Mouse (Mus musculus): ENCODE data around the gene Ugt1a6a. TPM values are rescaled to one million over a fixed set of nuclear protein-coding genes. Genes with fewer than 3 reads are reported as not detected.
"Not testable (repeated sequence)": the region's sequence is repeated elsewhere in the genome, so short reads cannot be mapped to it uniquely, and the experiment has no call there.

Gene Ugt1a6a
- total RNA-seq, 1 experiment, result not detected

GRCm38 (mm10) chr1:88136646-88137045, 2.0 kb downstream of the Ugt1a6a start:
- no peak for TF ChIP-seq ZC3H11A (IDR thresholded peaks at IDR 0.05; ENCODE audit: borderline replicate concordance, low read depth, low read length)
- no peak for TF ChIP-seq HCFC1 (IDR thresholded peaks at IDR 0.05; ENCODE audit: borderline replicate concordance, insufficient read depth, low read length)
- TF ChIP-seq CHD2 (IDR thresholded peaks at IDR 0.05; ENCODE audit: low read depth, low read length), result no peak
- no peak for TF ChIP-seq ZNF384 (IDR thresholded peaks at IDR 0.05; ENCODE audit: low read depth, low read length)
- no peak for TF ChIP-seq MAFK (IDR thresholded peaks at IDR 0.05; ENCODE audit: insufficient read depth, low read depth, low read length)
- Histone ChIP-seq H3K4me1 (ENCODE audit: control insufficient read depth in 2 of 2, insufficient read depth in 2 of 2, low read length in 2 of 2, poor library complexity in 1 of 2) (0 out of 4 replicates have a peak, but pooled peaks cover 0 to 2% of the 10 kb centered on the region in 2 experiments), H3K36me3 (ENCODE audit: control insufficient read depth, insufficient read depth, low read length, poor library complexity, severe bottlenecking) (no peaks in the 10 kb centered on the region), H3K27ac (ENCODE audit: insufficient read depth, low read depth, low read length, poor library complexity, severe bottlenecking) (no peak overlapping the region), H3K9me3 (ENCODE audit: control insufficient read depth, insufficient read depth, low read depth, low read length) (no peaks in the 10 kb centered on the region), H3K9ac (ENCODE audit: insufficient read depth, low read depth, low read length, poor library complexity, severe bottlenecking) (no peak overlapping the region), H3K4me3 (ENCODE audit: insufficient read depth in 1 of 2, low read depth in 1 of 2, low read length in 2 of 2, poor library complexity in 1 of 2, severe bottlenecking in 1 of 2) (no peak overlapping the region)
- in situ Hi-C loops (cut with MboI; ENCODE audit: low sequenced_read_pairs in 2 of 2, unreplicated experiment in 2 of 2), result no loop called here
- DNase-seq (ENCODE audit: low read depth, low spot score), result no peak

GRCm38 (mm10) chr1:88137264-88137663, 2.7 kb downstream of the Ugt1a6a start:
- in situ Hi-C loops (cut with MboI; ENCODE audit: low sequenced_read_pairs in 2 of 2, unreplicated experiment in 2 of 2), result no loop called here

DNA sequence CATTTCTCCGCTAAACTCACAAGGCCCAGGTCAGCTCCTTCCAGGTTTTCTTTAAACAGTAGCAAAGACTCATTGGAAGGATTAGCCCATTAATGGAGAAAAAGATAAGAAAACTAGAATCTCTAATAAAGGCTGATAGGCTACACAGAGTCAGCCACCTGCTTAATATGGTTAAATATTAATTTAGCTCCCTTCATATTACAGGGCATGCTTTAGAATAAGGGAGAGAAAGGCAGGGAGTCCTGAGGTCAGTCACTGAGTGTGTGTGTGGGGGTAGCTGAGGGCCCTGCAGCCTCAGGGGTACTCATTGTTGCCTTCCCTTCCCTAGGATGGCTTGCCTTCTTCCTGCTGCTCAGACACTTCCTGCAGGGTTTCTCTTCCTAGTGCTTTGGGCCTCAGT, 3.5 kb downstream of the Ugt1a6a start:
- H3K4me1 ChIP-seq (ENCODE audit: control insufficient read depth in 2 of 2, insufficient read depth in 2 of 2, low read length in 2 of 2, poor library complexity in 1 of 2), result 0 out of 4 replicates have a peak, but pooled peaks cover 0 to 2% of the 10 kb centered on the region in 2 experiments
- H3K9ac ChIP-seq (ENCODE audit: insufficient read depth, low read depth, low read length, poor library complexity, severe bottlenecking), result no peak overlapping the region
- no peak for TF ChIP-seq ZNF384 (IDR thresholded peaks at IDR 0.05; ENCODE audit: low read depth, low read length)
- TF ChIP-seq HCFC1 (IDR thresholded peaks at IDR 0.05; ENCODE audit: borderline replicate concordance, insufficient read depth, low read length), result no peak
- TF ChIP-seq MAFK (IDR thresholded peaks at IDR 0.05; ENCODE audit: insufficient read depth, low read depth, low read length), result no peak
- no peak for TF ChIP-seq ZC3H11A (IDR thresholded peaks at IDR 0.05; ENCODE audit: borderline replicate concordance, low read depth, low read length)
- no peak for TF ChIP-seq CHD2 (IDR thresholded peaks at IDR 0.05; ENCODE audit: low read depth, low read length)
- H3K27ac ChIP-seq (ENCODE audit: insufficient read depth, low read depth, low read length, poor library complexity, severe bottlenecking), result no peak overlapping the region
- no peaks in the 10 kb centered on the region for H3K36me3 ChIP-seq (ENCODE audit: control insufficient read depth, insufficient read depth, low read length, poor library complexity, severe bottlenecking)
- H3K4me3 ChIP-seq (ENCODE audit: insufficient read depth in 1 of 2, low read depth in 1 of 2, low read length in 2 of 2, poor library complexity in 1 of 2, severe bottlenecking in 1 of 2), result no peak overlapping the region
- in situ Hi-C loops (cut with MboI; ENCODE audit: low sequenced_read_pairs in 2 of 2, unreplicated experiment in 2 of 2), result no loop called here
- no peaks in the 10 kb centered on the region for H3K9me3 ChIP-seq (ENCODE audit: control insufficient read depth, insufficient read depth, low read depth, low read length)
- DNase-seq (ENCODE audit: low read depth, low spot score), result no peak

More at GRCm38 (mm10) chr1:88137264-88137663, 2.7 kb downstream of the Ugt1a6a start:
- Histone ChIP-seq H3K27ac (ENCODE audit: insufficient read depth, low read depth, low read length, poor library complexity, severe bottlenecking) (no peak overlapping the region), H3K4me3 (ENCODE audit: insufficient read depth in 1 of 2, low read depth in 1 of 2, low read length in 2 of 2, poor library complexity in 1 of 2, severe bottlenecking in 1 of 2) (no peak overlapping the region), H3K9me3 (ENCODE audit: control insufficient read depth, insufficient read depth, low read depth, low read length) (no peaks in the 10 kb centered on the region), H3K4me1 (ENCODE audit: control insufficient read depth in 2 of 2, insufficient read depth in 2 of 2, low read length in 2 of 2, poor library complexity in 1 of 2) (0 out of 4 replicates have a peak, but pooled peaks cover 0 to 2% of the 10 kb centered on the region in 2 experiments), H3K9ac (ENCODE audit: insufficient read depth, low read depth, low read length, poor library complexity, severe bottlenecking) (no peak overlapping the region), H3K36me3 (ENCODE audit: control insufficient read depth, insufficient read depth, low read length, poor library complexity, severe bottlenecking) (no peaks in the 10 kb centered on the region)
- TF ChIP-seq ZC3H11A (IDR thresholded peaks at IDR 0.05; ENCODE audit: borderline replicate concordance, low read depth, low read length) (no peak), ZNF384 (IDR thresholded peaks at IDR 0.05; ENCODE audit: low read depth, low read length) (no peak), MAFK (IDR thresholded peaks at IDR 0.05; ENCODE audit: insufficient read depth, low read depth, low read length) (no peak), HCFC1 (IDR thresholded peaks at IDR 0.05; ENCODE audit: borderline replicate concordance, insufficient read depth, low read length) (no peak), CHD2 (IDR thresholded peaks at IDR 0.05; ENCODE audit: low read depth, low read length) (no peak)
- no peak for DNase-seq (ENCODE audit: low read depth, low spot score)

DNA sequence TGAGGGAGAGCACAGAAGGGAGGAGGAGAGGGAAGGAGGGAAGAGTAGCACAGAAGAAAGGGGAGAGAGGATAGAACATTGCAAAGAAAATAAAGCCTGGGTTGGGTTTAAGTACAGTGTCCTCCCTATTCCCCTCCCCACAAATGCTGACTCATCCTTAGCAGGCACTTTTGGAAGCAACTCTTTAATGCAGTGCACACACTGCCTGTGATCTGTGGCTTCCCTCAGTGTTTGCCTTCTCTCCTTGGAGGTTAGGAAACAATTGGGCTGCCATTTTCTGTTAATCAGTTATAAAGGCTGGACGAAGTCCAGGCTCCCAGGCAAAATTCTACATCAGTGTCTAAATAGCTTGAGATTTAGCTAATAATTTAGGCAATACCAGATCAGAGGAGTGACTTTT, 5.9 kb downstream of the Ugt1a6a start:
- H3K4me1 ChIP-seq (ENCODE audit: control insufficient read depth in 2 of 2, insufficient read depth in 2 of 2, low read length in 2 of 2, poor library complexity in 1 of 2); H3K4me3 ChIP-seq (ENCODE audit: insufficient read depth in 1 of 2, low read depth in 1 of 2, low read length in 2 of 2, poor library complexity in 1 of 2, severe bottlenecking in 1 of 2); H3K36me3 ChIP-seq (ENCODE audit: control insufficient read depth, insufficient read depth, low read length, poor library complexity, severe bottlenecking); H3K9ac ChIP-seq (ENCODE audit: insufficient read depth, low read depth, low read length, poor library complexity, severe bottlenecking); H3K27ac ChIP-seq (ENCODE audit: insufficient read depth, low read depth, low read length, poor library complexity, severe bottlenecking); DNase-seq (ENCODE audit: low read depth, low spot score); H3K9me3 ChIP-seq (ENCODE audit: control insufficient read depth, insufficient read depth, low read depth, low read length); in situ Hi-C loops (cut with MboI; ENCODE audit: low sequenced_read_pairs in 2 of 2, unreplicated experiment in 2 of 2): not testable (repeated sequence)
- TF ChIP-seq MAFK (IDR thresholded peaks at IDR 0.05; ENCODE audit: insufficient read depth, low read depth, low read length), result 0 out of 2 replicates have a peak, but pooled peaks have one; percentile 18

- in situ Hi-C loops (cut with MboI; ENCODE audit: low sequenced_read_pairs in 2 of 2, unreplicated experiment in 2 of 2); H3K27ac ChIP-seq (ENCODE audit: insufficient read depth, low read depth, low read length, poor library complexity, severe bottlenecking): not testable (repeated sequence)
Observed at GRCm38 (mm10) chr1:88143966-88144675, 9.5 kb downstream of the Ugt1a6a start.

DNA sequence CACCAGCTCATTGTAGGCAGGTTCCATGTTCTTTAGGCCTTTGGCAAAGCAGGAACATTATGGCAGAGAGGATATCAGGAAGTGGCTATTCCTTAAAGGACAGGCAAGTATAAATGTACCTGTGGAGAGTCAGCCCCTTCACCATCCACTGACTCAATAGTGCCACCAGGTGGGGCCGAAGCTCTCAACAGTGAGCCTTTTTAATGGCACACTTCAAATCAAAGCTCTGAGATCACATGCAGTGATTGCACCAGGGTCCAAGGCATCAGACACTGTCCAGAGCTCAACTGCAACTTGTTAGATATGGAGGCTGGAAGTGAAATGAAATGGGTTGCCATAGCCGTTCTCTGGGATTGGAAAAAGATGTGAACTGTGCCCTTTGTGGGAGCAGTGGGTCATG, 10.7 kb downstream of the Ugt1a6a start:
- in situ Hi-C loops (cut with MboI; ENCODE audit: low sequenced_read_pairs in 2 of 2, unreplicated experiment in 2 of 2); H3K4me1 ChIP-seq (ENCODE audit: control insufficient read depth in 2 of 2, insufficient read depth in 2 of 2, low read length in 2 of 2, poor library complexity in 1 of 2); H3K36me3 ChIP-seq (ENCODE audit: control insufficient read depth, insufficient read depth, low read length, poor library complexity, severe bottlenecking); H3K9me3 ChIP-seq (ENCODE audit: control insufficient read depth, insufficient read depth, low read depth, low read length); H3K4me3 ChIP-seq (ENCODE audit: insufficient read depth in 1 of 2, low read depth in 1 of 2, low read length in 2 of 2, poor library complexity in 1 of 2, severe bottlenecking in 1 of 2); H3K9ac ChIP-seq (ENCODE audit: insufficient read depth, low read depth, low read length, poor library complexity, severe bottlenecking); H3K27ac ChIP-seq (ENCODE audit: insufficient read depth, low read depth, low read length, poor library complexity, severe bottlenecking): not testable (repeated sequence)
- DNase-seq (ENCODE audit: low read depth, low spot score), result peak; percentile 29

More at GRCm38 (mm10) chr1:88143966-88144675, 9.5 kb downstream of the Ugt1a6a start:
- not testable (repeated sequence) for H3K4me1 ChIP-seq (ENCODE audit: control insufficient read depth in 2 of 2, insufficient read depth in 2 of 2, low read length in 2 of 2, poor library complexity in 1 of 2); H3K36me3 ChIP-seq (ENCODE audit: control insufficient read depth, insufficient read depth, low read length, poor library complexity, severe bottlenecking); DNase-seq (ENCODE audit: low read depth, low spot score); H3K9me3 ChIP-seq (ENCODE audit: control insufficient read depth, insufficient read depth, low read depth, low read length); H3K4me3 ChIP-seq (ENCODE audit: insufficient read depth in 1 of 2, low read depth in 1 of 2, low read length in 2 of 2, poor library complexity in 1 of 2, severe bottlenecking in 1 of 2); H3K9ac ChIP-seq (ENCODE audit: insufficient read depth, low read depth, low read length, poor library complexity, severe bottlenecking)

GRCm38 (mm10) chr1:88150133-88150532, 15.5 kb downstream of the Ugt1a6a start:
- H3K9ac ChIP-seq (ENCODE audit: insufficient read depth, low read depth, low read length, poor library complexity, severe bottlenecking); H3K36me3 ChIP-seq (ENCODE audit: control insufficient read depth, insufficient read depth, low read length, poor library complexity, severe bottlenecking); H3K4me1 ChIP-seq (ENCODE audit: control insufficient read depth in 2 of 2, insufficient read depth in 2 of 2, low read length in 2 of 2, poor library complexity in 1 of 2); H3K27ac ChIP-seq (ENCODE audit: insufficient read depth, low read depth, low read length, poor library complexity, severe bottlenecking); in situ Hi-C loops (cut with MboI; ENCODE audit: low sequenced_read_pairs in 2 of 2, unreplicated experiment in 2 of 2); H3K4me3 ChIP-seq (ENCODE audit: insufficient read depth in 1 of 2, low read depth in 1 of 2, low read length in 2 of 2, poor library complexity in 1 of 2, severe bottlenecking in 1 of 2); DNase-seq (ENCODE audit: low read depth, low spot score); H3K9me3 ChIP-seq (ENCODE audit: control insufficient read depth, insufficient read depth, low read depth, low read length): not testable (repeated sequence)

Measured in ES-E14 (cell line).